Mouse (Mus musculus) ZHBTc4 (cell line): ENCODE measurements around the gene Fbxw21.

Source experiments
- DNase-seq: peaks from one replicate; pipeline ENCODE4 v3.0.0-alpha.2; 2011; ENCODE audit warnings: low read depth, low spot score

Gene Fbxw21

GRCm38 (mm10) chr9:109091802-109092201 lies 70.0 kb downstream of the Fbxw21 start:
- DNase-seq: no peak

GRCm38 (mm10) chr9:109090446-109090845 lies 71.4 kb downstream of the Fbxw21 start:
- no peak for DNase-seq
